Comparison of ENCODE assay signal across 15 mouse cellular contexts in the genomic region with DNA sequence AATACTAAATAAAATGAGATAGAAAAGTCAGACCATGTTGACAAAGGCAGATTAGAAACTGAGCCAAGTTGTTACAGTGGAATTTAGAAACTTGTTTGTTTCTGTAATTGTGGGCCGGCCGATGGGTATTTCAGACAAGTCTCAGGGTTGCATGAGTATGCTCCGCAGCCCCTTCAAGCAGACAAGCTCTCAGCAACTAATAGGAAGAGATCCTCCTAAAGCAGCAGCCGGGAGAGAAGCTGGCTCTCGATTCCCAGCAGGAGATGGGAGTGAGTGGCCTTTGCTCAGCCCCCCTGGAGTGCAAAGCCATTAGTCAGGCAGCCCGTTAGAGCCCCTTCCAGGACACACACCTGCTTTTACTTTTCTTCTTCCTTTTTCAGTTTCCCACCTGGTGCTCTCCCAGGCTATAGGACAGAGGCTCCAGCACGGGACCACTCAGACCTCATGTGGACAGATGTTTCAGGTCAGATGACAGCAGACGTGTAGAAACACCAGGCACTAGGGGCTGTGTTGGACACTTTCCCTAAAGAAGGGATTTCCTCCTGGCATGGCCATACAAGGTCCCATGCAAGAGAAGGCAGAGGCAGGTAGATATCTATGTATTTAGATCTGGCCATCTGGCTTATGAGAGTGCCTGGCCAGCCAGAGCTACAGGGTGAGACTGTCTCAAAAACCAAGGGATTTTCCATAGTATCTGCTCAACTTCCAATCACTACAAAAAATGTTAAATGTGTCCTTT. TPM values are rescaled to one million over a fixed set of nuclear protein-coding genes. Genes with fewer than 3 reads are reported as not detected.
DNase-seq lines count a peak whose midpoint lies in the region; TF ChIP-seq lines count a peak whose summit lies in the region.
"Had no signal": no experiment of that assay in that cellular context is flagged by ENCODE, and none has a peak within 500 bp of the region (broad histone marks: within the 10 kb centered on the region; RNA-seq: fewer than 3 reads in every experiment).

No protein-coding gene starts in this region.

- H3K4me3 ChIP-seq in heart, adult 2 months: no peak overlapping the region
- no peak overlapping the region for H3K4me3 ChIP-seq in C2C12 (ENCODE audit: insufficient read depth, poor library complexity, severe bottlenecking)
- H3K4me3 ChIP-seq: hindbrain, embryonic 12.5 days; neural tube, embryonic 13.5 days had no signal

- WGBS in heart, adult 2 months: 50% methylated on average over 8 of the region's 8 CpGs

- no peak for TF ChIP-seq POLR2A in heart, adult 2 months (IDR thresholded peaks at IDR 0.05; ENCODE audit: insufficient read depth, low read depth, low read length)

- intact Hi-C loops in heart, adult 2 months (cut with DNase I): no loop called here

- peak overlapping the region; percentile 3; the same call in 1 of the 2 replicates for H3K27ac ChIP-seq in heart, adult 2 months
- H3K27ac ChIP-seq: hindbrain, embryonic 12.5 days; neural tube, embryonic 13.5 days had no signal

- no peaks in the 10 kb centered on the region for H3K27me3 ChIP-seq in heart, adult 2 months (ENCODE audit: control insufficient read depth, insufficient read depth, low read length)
- H3K27me3 ChIP-seq in C2C12 (ENCODE audit: control insufficient read depth, insufficient read depth, insufficient read length): no peaks in the 10 kb centered on the region
- H3K27me3 ChIP-seq: CH12.LX; hindbrain, embryonic 12.5 days; neural tube, embryonic 13.5 days had no signal

- peaks cover 6% of the 10 kb centered on the region for H3K79me2 ChIP-seq in heart, adult 2 months (replicated peaks; ENCODE audit: control insufficient read depth, insufficient read depth, low read length)
- peaks cover 100% of the 10 kb centered on the region for H3K79me2 ChIP-seq in C2C12 (ENCODE audit: control insufficient read depth, insufficient read depth)

- no peak overlapping the region for H3ac ChIP-seq in C2C12 (ENCODE audit: control insufficient read depth, insufficient read length, low read depth)

- no peak overlapping the region for H3K9ac ChIP-seq in heart, adult 2 months (ENCODE audit: low read depth, low read length)
- H3K9ac ChIP-seq: hindbrain, embryonic 12.5 days; neural tube, embryonic 13.5 days had no signal

- peaks cover 17% of the 10 kb centered on the region for H3K36me3 ChIP-seq in heart, adult 2 months (ENCODE audit: control insufficient read depth, insufficient read depth, low read length)
- H3K36me3 ChIP-seq in C2C12 (ENCODE audit: control insufficient read depth, insufficient read depth): peaks cover 29% of the 10 kb centered on the region

- DNase-seq in heart, adult 2 months: no peak
- DNase-seq in heart, adult 9 months (ENCODE audit: low spot score in 2 of 2): no peak
- peak; percentile 36 for DNase-seq in adipocyte (ENCODE audit: low spot score)
- peak; percentile 52 for DNase-seq in kidney, postnatal 10 days
- no peak for DNase-seq in urinary bladder, adult 2 months (ENCODE audit: low spot score)
- DNase-seq in left cerebral cortex, adult 8-10 months (ENCODE audit: low spot score in 2 of 2): no peak
- DNase-seq in heart, adult 18-20 months: no peak
- DNase-seq: adrenal gland, adult 2 months; cerebellum, postnatal 36 days; layer of hippocampus, postnatal 36 days; lung, postnatal 4 days had no signal

- H3K79me3 ChIP-seq in C2C12 (ENCODE audit: low read depth): peaks cover 95% of the 10 kb centered on the region

- no peak for TF ChIP-seq CTCF in heart, adult 2 months (IDR thresholded peaks at IDR 0.05)
- TF ChIP-seq CTCF in C2C12 (IDR thresholded peaks at IDR 0.05; ENCODE audit: control insufficient read depth, insufficient read depth, insufficient read length): no peak

- TF ChIP-seq EP300 in heart, adult 2 months (IDR thresholded peaks at IDR 0.05; ENCODE audit: insufficient read depth, low read depth, low read length): no peak

- peaks cover 27% of the 10 kb centered on the region for H3K4me1 ChIP-seq in heart, adult 2 months (ENCODE audit: control insufficient read depth, insufficient read depth, low read length)

TF ChIP-seq in C2C12, 6 proteins besides CTCF, POLR2A, EP300 and RAD21:
- TF ChIP-seq CEBPB (IDR thresholded peaks at IDR 0.05; ENCODE audit: low read depth) (no peak), MYOD1 (IDR thresholded peaks at IDR 0.05; ENCODE audit: control insufficient read depth, insufficient read length, low read depth) (peak; percentile 17)

RNA-seq across cellular contexts. Expression of gene Trio, which starts 26.9 kb away (rescaled TPM):
- total RNA-seq in heart, adult 2 months (2021): 10 to 100 TPM; 33.8 to 44.2 TPM
- 28.0 and 41.3 TPM in 2 replicates for polyA plus RNA-seq in heart, adult 2 months (2012; rRNA removed)
- polyA plus RNA-seq in C2C12 (2012; fragmentation: generic; extraction: Trizol): 26.2 TPM
- 71.0 and 82.0 TPM in 2 replicates for polyA plus RNA-seq in urinary bladder, adult 2 months (2012; rRNA removed)
- total RNA-seq in left cerebral cortex, adult 8-10 months (2022): 100 to 1,000 TPM; 199 to 218 (median 207) TPM
- 10 to 100 TPM; 40.2 to 41.5 TPM for total RNA-seq in heart, adult 18-20 months (2021)

Comparison
In these comparisons a context has a peak if more than half of its experiments do, and no peak if none do; other contexts are left out.
1. DNase-seq: peak in adipocyte (single experiment) and kidney, postnatal 10 days (single experiment); none in heart, adult 2 months (0 of 2), heart, adult 9 months (0 of 2), urinary bladder, adult 2 months (single experiment), left cerebral cortex, adult 8-10 months (0 of 2) and heart, adult 18-20 months (0 of 2).
2. RNA of gene Trio, which starts 26.9 kb away (total RNA-seq): 199 to 218 TPM in left cerebral cortex, adult 8-10 months; 33.8 to 44.2 TPM in heart, adult 2 months and 40.2 to 41.5 TPM in heart, adult 18-20 months; every median in the first group is over 4 times any median in the second.